Mouse (Mus musculus): ENCODE measurements around the gene Abce1.

DNA sequence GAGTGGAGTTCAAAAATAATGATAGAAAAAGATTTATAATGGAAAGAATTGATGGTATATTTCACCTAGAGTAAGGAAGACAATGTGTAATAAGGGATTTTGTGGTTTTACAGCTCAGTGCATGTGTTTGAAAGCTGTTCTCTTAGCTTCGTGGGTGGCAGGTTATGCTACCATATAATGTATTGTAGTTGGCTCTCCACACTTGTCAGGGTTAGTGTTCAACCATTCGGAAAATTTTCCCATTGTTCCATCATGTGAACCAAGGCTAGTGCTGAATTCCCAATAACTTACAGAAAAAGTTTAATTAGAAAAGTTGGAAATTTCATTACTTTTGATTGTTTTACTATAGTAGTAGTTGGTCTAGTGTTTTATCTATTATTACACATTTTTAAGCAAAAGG lies 36.6 kb upstream of the Abce1 start:
- TF ChIP-seq POLR2A (IDR thresholded peaks at IDR 0.05; ENCODE audit: low read depth, low read length) (no peak), CTCF (IDR thresholded peaks at IDR 0.05; ENCODE audit: extremely low read depth, insufficient read depth, insufficient read length, insufficient replicate concordance) (no peak)
